Mouse (Mus musculus) v-Abl transformed pro-B cells (cell line): ENCODE results near the gene Asb6.

ENCODE experiments used
- in situ Hi-C, 2 experiments: fragments of 400-800 bp; cut with MboI; formaldehyde crosslinking; loops; one replicate each; pipeline ENCODE4 v1.15.1; 2025; ENCODE audit not compliant: unreplicated experiment in 2 of 2

Gene Asb6

GRCm38 (mm10) chr2:30803604-30804003 is 26.5 kb downstream of the Asb6 start, which contains the start of gene 1700001O22Rik:
1700001O22Rik (minus strand) TSS chr2:30803661.
- in situ Hi-C loops: loop anchor here (25.0 kb wide), 2 partner anchors 359 to 1959 kb away; partner anchors contain the start of genes Gpr107 (in 1 of the 2) and Tor2a (in 1 of the 2)

DNA sequence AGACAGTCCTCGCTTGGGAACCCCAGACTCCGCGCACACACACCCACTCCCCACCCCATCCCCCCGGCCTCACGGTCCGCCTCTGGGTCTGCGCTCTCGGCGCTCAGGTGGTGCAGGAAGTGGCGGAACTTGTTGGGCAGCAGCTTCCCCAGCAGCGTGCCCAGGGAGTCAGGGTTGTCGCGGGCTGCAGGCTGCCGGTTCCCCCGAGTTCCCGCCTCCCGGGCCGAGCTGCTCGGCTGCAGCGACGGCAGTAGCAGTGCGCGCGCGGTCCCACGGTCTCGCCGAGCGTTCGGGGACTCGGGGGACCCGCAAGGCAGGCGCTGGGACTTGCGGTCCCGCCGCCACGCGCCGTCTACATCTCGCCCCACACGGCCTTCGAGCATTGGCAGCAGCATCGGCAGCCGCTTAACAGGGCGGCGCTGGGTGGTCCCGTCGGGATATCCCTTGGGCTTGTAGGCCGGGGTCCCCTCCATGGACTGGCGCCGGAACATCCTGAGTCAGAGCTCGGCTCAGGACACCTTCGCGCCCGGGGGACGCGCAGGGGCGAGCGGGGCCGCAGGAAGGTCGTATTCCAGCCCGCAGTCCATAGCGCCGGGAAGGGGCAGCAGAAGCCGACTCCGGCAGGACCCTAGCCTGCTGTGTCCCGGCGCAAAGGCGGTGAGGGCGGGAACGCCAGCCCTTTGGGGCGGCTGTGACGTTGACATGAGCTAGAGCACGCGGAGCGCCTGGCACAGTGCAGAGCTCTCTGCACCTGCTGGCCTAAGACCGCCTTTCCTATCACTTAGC is 28.9 kb downstream of the Asb6 start:
- in situ Hi-C loops: loop anchor here (25.0 kb wide), 2 partner anchors 361 to 1961 kb away; partner anchors contain the start of genes Gpr107 (in 1 of the 2) and Tor2a (in 1 of the 2)

- in situ Hi-C loops: loop anchor here (25.0 kb wide), 2 partner anchors 362 to 1962 kb away; partner anchors contain the start of genes Gpr107 (in 1 of the 2) and Tor2a (in 1 of the 2)
Measured at GRCm38 (mm10) chr2:30800671-30801066, 29.5 kb downstream of the Asb6 start.

DNA sequence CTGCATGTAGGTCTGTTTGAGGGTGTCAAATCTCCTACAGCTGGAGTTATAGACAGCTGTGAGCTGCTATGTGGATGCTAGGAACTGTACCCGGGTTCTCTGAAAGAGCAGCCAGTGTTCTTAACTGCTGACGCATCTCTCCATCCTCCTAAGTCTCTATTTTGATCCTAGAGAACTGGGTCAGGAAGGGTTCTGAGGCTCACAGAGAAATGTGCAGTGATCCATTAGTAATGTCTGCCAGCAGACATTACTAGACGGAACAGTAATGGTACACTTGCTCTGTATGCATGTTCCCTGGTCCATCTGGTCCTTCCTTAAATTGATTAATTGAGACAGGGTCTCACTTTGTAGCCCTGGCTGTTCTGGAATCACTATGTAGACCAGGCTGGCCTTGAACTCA is 30.7 kb downstream of the Asb6 start:
- in situ Hi-C loops: loop anchor here (5.0 to 10.0 kb wide), 4 partner anchors 128 to 755 kb away; partner anchors contain the start of genes Ptges (in 1 of the 2) and Wdr34 (in 1 of the 2)

DNA sequence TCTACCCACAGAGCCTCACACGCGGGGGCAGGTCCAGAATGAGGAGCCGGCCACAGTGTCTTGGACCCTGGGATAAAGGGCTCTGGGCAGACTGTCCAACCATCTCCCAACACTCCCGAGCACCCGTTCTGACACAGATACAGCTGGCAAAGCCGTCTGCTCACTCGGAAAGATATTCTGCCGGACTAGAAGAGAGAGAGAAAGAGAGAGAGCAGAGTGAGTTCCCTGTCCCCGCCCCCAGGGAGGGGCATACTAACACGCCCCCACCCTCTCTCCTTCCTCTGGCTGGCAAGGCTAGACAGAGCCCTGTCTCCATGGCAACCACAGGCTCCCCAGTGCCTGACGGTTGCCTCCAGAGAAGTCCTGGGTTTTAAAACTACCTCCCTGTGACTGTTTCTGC is 33.8 kb downstream of the Asb6 start:
- in situ Hi-C loops: loop anchor here (5.0 to 10.0 kb wide), 4 partner anchors 131 to 752 kb away; partner anchors contain the start of genes Ptges (in 1 of the 2) and Wdr34 (in 1 of the 2)

DNA sequence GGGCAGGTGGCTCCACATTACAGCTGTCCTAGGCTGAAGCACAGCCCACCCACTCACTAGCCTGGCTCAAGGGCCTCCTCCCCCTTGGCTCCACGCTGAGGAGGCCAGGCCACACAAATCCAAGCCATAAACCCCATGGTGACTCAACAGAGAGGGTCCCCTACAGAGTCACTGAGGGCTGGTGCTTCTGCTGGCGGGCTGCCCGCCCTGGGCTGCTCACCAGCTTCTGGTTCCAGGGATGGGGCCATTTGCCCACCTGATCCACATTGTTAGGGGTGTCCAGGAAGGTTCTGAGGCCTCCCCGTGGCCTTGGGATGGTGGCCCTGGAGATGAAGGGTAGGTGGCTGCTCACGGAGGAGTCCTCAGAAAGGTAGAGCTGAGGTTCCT is 34.3 kb downstream of the Asb6 start:
- in situ Hi-C loops: loop anchor here (5.0 to 10.0 kb wide), 4 partner anchors 131 to 751 kb away; partner anchors contain the start of genes Ptges (in 1 of the 2) and Wdr34 (in 1 of the 2)

GRCm38 (mm10) chr2:30795271-30795888 is 34.8 kb downstream of the Asb6 start:
- in situ Hi-C loops: loop anchor here (5.0 to 10.0 kb wide), 4 partner anchors 132 to 751 kb away; partner anchors contain the start of genes Ptges (in 1 of the 2) and Wdr34 (in 1 of the 2)

- in situ Hi-C loops: loop anchor here (5.0 to 10.0 kb wide), 5 partner anchors 133 to 750 kb away; partner anchors contain the start of genes Ptges (in 1 of the 2) and Wdr34 (in 1 of the 2)
Measured at GRCm38 (mm10) chr2:30794179-30795108, 35.7 kb downstream of the Asb6 start.

DNA sequence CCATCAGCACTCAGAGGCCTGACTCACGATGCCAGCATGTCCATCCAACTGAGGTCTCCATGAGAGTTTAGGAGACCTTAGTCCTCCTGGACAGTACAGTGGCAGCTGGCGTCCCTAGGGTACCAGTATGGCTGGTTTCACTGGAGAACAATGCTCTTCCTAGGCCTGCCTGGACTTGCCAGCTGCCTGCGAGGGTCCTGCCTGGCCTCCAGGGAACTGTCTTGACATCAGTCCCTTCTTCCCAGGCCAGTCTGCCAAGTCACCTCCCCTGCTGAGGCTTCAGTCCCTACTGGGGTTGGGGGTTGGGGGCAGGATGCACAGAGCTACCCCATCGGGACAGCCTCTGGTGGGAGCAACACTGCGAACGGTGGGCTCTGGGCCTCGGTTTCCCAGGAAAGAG is 38.1 kb downstream of the Asb6 start:
- in situ Hi-C loops: loop anchor here (5.0 to 10.0 kb wide), 3 partner anchors 327 to 747 kb away; partner anchors contain the start of gene Wdr34 (in 1 of the 2)

- in situ Hi-C loops: no loop called here
Measured at GRCm38 (mm10) chr2:30787466-30787865, 42.7 kb downstream of the Asb6 start.

DNA sequence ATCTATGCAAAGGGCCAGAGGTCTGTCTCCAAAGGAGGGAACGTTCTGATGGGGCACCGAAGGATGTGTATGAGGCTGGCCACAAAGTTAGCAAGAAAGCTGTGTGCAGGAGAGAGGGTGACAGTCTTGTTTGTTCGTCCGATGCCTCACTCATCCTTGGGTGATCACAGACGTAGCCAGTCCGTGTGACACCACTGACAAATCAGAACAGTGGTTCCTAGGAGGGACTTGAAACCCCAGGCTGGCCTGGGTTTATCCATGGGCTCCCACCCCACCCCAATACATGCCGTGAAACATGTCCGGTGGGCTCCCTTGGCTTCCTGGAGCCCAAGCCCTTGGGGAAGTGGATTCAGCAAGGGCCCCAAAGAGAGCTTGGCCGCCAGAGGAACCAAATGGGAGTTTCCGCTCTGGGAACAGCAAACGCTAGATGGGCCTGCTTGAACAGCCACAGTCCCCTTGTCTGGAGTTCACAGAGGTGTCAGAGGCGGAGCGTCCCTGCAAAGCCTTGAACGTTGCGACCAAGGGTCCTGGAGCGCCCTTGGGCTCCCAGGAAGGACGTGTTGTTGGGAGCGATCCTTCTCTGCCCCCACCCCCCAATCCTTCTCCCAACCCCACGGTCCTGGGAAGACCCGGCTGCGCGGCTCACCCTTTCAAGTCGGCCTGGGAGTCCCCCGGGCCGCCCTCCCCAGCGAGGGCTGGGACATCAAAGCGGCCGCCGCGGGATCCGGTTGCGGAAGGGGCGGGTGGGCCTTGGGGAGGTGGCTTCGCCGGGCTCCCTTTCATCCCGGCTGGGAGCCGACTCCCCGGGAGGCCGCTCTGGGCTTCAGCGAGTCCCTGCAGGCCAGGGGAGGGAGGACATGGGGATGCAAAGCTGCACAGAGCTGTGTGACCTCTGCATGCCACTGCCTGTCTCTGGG is 45.8 kb downstream of the Asb6 start:
- in situ Hi-C loops: no loop called here

GRCm38 (mm10) chr2:30783346-30783745 is 46.8 kb downstream of the Asb6 start:
- in situ Hi-C loops: no loop called here

- in situ Hi-C loops: no loop called here
Measured at GRCm38 (mm10) chr2:30782312-30783290, 47.5 kb downstream of the Asb6 start.

DNA sequence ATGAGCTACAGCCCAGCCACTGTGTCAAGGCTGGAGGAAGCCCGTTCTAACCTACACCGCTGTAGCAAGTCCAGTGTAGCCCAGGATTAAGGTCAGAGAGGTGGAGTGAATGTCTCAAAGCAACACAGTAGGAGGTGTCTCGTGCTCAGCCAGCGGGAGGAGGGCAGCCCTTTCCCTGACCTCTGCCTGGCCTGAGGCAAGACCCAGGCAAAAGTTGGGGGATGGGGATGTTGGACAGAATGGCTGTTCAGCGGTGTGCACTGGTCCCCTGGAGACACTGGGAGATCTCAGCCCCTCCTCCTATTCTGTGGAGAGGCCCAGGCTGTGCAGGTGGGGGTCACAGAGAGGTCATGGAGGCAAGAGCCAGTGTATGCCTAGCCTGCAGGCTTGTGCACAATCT is 50.9 kb downstream of the Asb6 start:
- in situ Hi-C loops: no loop called here

GRCm38 (mm10) chr2:30778235-30778634 is 51.9 kb downstream of the Asb6 start:
- in situ Hi-C loops: no loop called here

GRCm38 (mm10) chr2:30777266-30777665 is 52.9 kb downstream of the Asb6 start:
- in situ Hi-C loops: no loop called here

- in situ Hi-C loops: no loop called here
Measured at GRCm38 (mm10) chr2:30775955-30776354, 54.2 kb downstream of the Asb6 start.
